31 mouse cellular contexts compared by ENCODE assay signal in genomic region chr7:130828475-130828874, GRCm38 (mm10). TPM values are rescaled to one million over a fixed set of nuclear protein-coding genes. Genes with fewer than 3 reads are reported as not detected.
DNase-seq lines count a peak whose midpoint lies in the region; ATAC-seq and TF ChIP-seq lines count a peak whose summit lies in the region.
"Had no signal": no experiment of that assay in that cellular context is flagged by ENCODE, and none has a peak within 500 bp of the region (broad histone marks: within the 10 kb centered on the region; RNA-seq: fewer than 3 reads in every experiment).

No protein-coding gene starts in this region.

- TF ChIP-seq POLR2A in small intestine, adult 2 months (IDR thresholded peaks at IDR 0.05; ENCODE audit: low read depth, low read length): no peak

- peak; percentile 21 for DNase-seq in thymus, postnatal 0 days (ENCODE audit: low spot score)
- no peak for DNase-seq in thymus, postnatal 36 days
- DNase-seq in induced T-regulatory cell, adult 2 months (ENCODE audit: low read depth): peak; percentile 61
- no peak for DNase-seq in layer of hippocampus, adult 11-12 months (ENCODE audit: low spot score)
- DNase-seq in yolk sac, embryonic 10.5 days (ENCODE audit: low spot score): no peak
- DNase-seq in heart, postnatal 36 days: no peak
- DNase-seq: adrenal gland, adult 2 months; cerebellum, adult 11-12 months; cerebellum, postnatal 14 days; embryo, embryonic 11 days; gastrocnemius, adult 2 months; kidney, adult 11 months; liver; thymus, adult 18-20 months had no signal

- H3K27ac ChIP-seq in small intestine, adult 2 months (ENCODE audit: insufficient read depth, low read depth, low read length): peak overlapping the region; percentile 38
- H3K27ac ChIP-seq: embryonic facial prominence, embryonic 13.5 days; forebrain, embryonic 13.5 days; gastrocnemius, adult 2 months; heart, embryonic 15.5 days; hindbrain, embryonic 10.5 days; hindbrain, postnatal 0 days; kidney, embryonic 15.5 days; limb, embryonic 10.5 days; liver, embryonic 15.5 days; macrophage; neural tube, embryonic 15.5 days had no signal

- ATAC-seq in CD4-positive, CD25-positive, alpha-beta regulatory T cell, adult 4 months: peak; percentile 10
- ATAC-seq: forebrain, embryonic 13.5 days; hindbrain, postnatal 0 days; Patski had no signal

- TF ChIP-seq CTCF in small intestine, adult 2 months (IDR thresholded peaks at IDR 0.05; ENCODE audit: extremely low read depth, insufficient read length, insufficient replicate concordance, low read depth, low read length): no peak

- intact Hi-C loops in heart, postnatal 36 days (cut with DNase I): loop anchor here (5.0 kb wide), 1 partner anchor 39 kb away; the partner anchor contains the start of gene Plekha1

- WGBS in small intestine, adult 2 months: 88% methylated on average over 10 of the region's 10 CpGs

- peaks cover 8% of the 10 kb centered on the region; the same call in 1 of the 2 replicates for H3K4me1 ChIP-seq in small intestine, adult 2 months (ENCODE audit: control insufficient read depth, insufficient read depth, insufficient read length, low read length)
- H3K4me1 ChIP-seq: forebrain, embryonic 13.5 days; limb, embryonic 10.5 days; liver, embryonic 15.5 days; neural tube, embryonic 15.5 days had no signal

- no peak overlapping the region for H3K4me3 ChIP-seq in small intestine, adult 2 months (ENCODE audit: low read depth, low read length)
- H3K4me3 ChIP-seq: embryonic facial prominence, embryonic 13.5 days; forebrain, embryonic 13.5 days; gastrocnemius, adult 2 months; heart, embryonic 15.5 days; hindbrain, embryonic 10.5 days; kidney, embryonic 15.5 days; limb, embryonic 10.5 days; liver, embryonic 15.5 days; neural tube, embryonic 15.5 days had no signal

- H3K27me3 ChIP-seq in small intestine, adult 2 months (ENCODE audit: control insufficient read depth, insufficient read depth, low read length): no peaks in the 10 kb centered on the region
- H3K27me3 ChIP-seq: embryonic facial prominence, embryonic 13.5 days; liver, embryonic 15.5 days; neural tube, embryonic 15.5 days; Patski had no signal

- H3K36me3 ChIP-seq in small intestine, adult 2 months (ENCODE audit: control insufficient read depth, insufficient read depth, low read length): no peaks in the 10 kb centered on the region
- H3K36me3 ChIP-seq: embryonic facial prominence, embryonic 13.5 days; heart, embryonic 15.5 days; hindbrain, embryonic 10.5 days; kidney, embryonic 15.5 days; limb, embryonic 10.5 days; liver, embryonic 15.5 days; neural tube, embryonic 15.5 days had no signal

RNA-seq across cellular contexts. Expression of gene Plekha1, which starts 37.1 kb away (rescaled TPM):
- polyA plus RNA-seq in thymus, postnatal 0 days (2015; fragmentation: Nextera tagmentation; extraction: Ambion mirVana): 17.6 and 20.7 TPM in 2 replicates
- 10 to 100 TPM; 30.9 to 41.6 TPM for polyA plus RNA-seq in CD4-positive, CD25-positive, alpha-beta regulatory T cell, adult 4 months (2017; shearing (Covaris generic))
- 12.0 and 63.7 TPM in 2 replicates for polyA plus RNA-seq in small intestine, adult 2 months (2012; rRNA removed)
- 10 to 100 TPM; 42.8 to 44.0 TPM for total RNA-seq in heart, postnatal 36 days (2021)

RNA-seq across cellular contexts. Expression of gene Btbd16, which starts 54.6 kb away (rescaled TPM):
- 0.19 and 0.62 TPM in 2 replicates for polyA plus RNA-seq in thymus, postnatal 0 days (2015; fragmentation: Nextera tagmentation; extraction: Ambion mirVana)
- 1 to 10 TPM; 6.3 to 7.4 TPM for polyA plus RNA-seq in CD4-positive, CD25-positive, alpha-beta regulatory T cell, adult 4 months (2017; shearing (Covaris generic))
- polyA plus RNA-seq in small intestine, adult 2 months (2012; rRNA removed): 0.10 TPM in 1 of 2 replicates, not detected in the other
- not detected for total RNA-seq in heart, postnatal 36 days (2021)
- total RNA-seq: adrenal gland, adult 2 months; gastrocnemius, adult 2 months; hindbrain, postnatal 0 days; midbrain, postnatal 0 days had no signal
- polyA plus RNA-seq: adrenal gland, adult 2 months; C2C12; embryonic facial prominence, embryonic 13.5 days; forebrain, embryonic 13.5 days; hindbrain, embryonic 10.5 days; kidney, embryonic 15.5 days; limb, embryonic 10.5 days; liver, embryonic 15.5 days; lung, embryonic 16.5 days; macrophage; midbrain, embryonic 11.5 days; neural tube, embryonic 15.5 days had no signal

Comparison
In these comparisons a context has a peak if more than half of its experiments do, and no peak if none do; other contexts are left out.
1. DNase-seq: peak in thymus, postnatal 0 days (single experiment) and induced T-regulatory cell, adult 2 months (single experiment); none in thymus, postnatal 36 days (0 of 2), layer of hippocampus, adult 11-12 months (single experiment), yolk sac, embryonic 10.5 days (single experiment) and heart, postnatal 36 days (0 of 2).